Mouse (Mus musculus) telencephalon, adult 2 months (tissue): ENCODE results near the gene Srsf1.
A peak's percentile ranks its signal among the peaks of the same experiment; 100 is the strongest.
"Not testable (repeated sequence)": the region's sequence is repeated elsewhere in the genome, so short reads cannot be mapped to it uniquely, and the experiment has no call there.

Experiments
- DNase-seq: peaks from one replicate; pipeline ENCODE4 v3.0.0-alpha.2; 2011; ENCODE audit warnings: low read depth, low spot score

The Srsf1 gene

GRCm38 (mm10) chr11:88039066-88039465 is 8.1 kb upstream of the Srsf1 start:
- no peak for DNase-seq

DNA sequence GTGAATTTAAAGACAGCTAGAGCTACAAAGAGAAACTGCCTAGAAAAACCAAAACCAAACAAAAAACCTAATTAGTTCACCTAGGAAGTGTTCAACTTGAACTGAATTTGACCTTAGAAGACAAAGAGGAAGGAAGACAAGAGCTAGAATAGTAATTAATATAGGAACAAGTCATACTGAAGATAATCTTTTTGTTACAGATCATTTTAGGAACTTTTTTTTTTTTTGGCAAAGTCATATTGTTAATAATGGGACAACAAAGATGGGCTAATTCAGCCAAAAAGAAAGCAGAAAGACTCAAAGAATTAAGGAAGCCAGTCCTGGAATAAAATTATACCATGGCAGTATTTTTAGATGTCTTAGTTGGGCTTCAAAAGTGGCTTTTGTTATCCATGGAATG is 2.9 kb upstream of the Srsf1 start:
- DNase-seq, result no peak

DNA sequence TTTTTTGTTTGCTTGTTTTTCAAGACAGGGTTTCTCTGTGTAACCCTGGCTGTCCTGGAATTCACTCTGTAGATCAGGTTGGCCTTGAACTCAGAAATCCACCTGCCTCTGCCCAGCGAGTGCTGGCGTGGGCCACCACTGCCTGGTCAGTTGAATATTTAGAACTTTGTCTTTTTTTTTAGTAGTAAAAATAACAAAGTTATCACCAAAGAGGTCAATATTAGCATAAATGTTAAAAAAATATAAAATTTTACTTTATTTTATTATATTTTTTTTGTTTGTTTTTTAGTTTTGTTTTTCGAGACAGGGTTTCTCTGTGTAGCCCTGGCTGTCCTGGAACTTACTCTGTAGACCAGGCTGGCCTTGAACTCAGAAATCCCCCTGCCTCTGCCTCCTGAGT is 2.0 kb upstream of the Srsf1 start:
- DNase-seq, result not testable (repeated sequence)

- no peak for DNase-seq
These were observed 1.3 kb upstream of the Srsf1 start for GRCm38 (mm10) chr11:88045878-88046277.

DNA sequence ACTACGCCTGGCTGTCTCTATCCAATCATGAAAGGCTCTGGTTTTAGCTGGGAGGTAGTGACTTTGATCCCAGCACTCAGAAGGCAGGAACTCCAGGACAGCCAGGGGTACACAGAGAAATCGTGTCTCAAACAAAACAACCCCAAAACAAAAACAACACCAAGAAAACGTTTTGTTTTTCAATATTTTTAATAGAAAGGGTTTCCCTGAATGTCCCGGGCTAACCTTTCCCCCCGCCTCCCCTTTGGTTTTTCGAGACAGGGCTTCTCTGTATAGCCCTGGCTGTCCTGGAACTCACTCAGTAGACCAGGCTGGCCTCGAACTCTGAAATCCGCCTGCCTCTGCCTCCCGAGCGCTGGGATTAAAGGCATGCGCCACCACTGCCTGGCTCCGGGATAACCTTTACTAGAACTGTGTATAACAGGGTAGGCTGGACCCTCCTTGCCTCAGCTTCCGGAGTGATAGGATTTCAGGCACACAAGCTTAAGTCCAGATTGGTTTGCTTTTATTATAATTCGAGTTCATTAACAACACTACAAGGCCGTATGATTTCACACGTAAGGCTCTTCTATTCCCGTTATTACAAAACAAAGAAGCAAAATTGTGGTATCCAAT is 743 bp upstream of the Srsf1 start:
- no peak for DNase-seq

DNA sequence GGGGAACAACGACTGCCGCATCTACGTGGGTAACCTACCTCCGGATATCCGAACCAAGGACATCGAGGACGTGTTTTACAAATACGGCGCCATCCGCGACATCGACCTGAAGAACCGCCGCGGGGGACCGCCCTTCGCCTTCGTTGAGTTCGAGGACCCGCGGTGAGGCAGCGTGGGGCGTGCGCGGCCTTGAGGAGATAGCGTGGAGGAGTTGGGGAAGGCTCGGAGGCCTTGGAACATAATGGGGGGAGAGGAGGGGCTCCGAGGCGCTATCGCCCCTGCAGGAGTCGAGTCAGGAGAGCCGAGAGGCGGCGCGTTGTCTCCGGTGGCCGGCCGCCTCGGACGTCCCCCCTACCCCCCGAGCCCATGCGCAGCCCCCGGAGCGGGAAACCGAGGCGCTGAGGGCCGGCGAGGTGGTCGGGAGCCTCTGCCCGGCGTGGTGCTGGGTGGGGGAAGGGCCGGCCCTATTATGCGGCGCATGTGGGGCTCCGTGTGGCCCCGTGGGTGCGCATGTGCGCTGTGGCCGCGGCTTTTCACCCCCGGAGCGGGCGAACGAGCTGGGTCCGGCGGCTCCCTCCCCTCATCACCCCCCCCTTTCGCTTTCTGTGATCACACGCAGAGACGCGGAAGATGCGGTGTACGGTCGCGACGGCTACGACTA is 828 bp downstream of the Srsf1 start:
- DNase-seq, result peak; percentile 26

- DNase-seq, result no peak
These were observed 1.9 kb downstream of the Srsf1 start for GRCm38 (mm10) chr11:88048961-88049670.

- DNase-seq, result no peak
These were observed 2.6 kb downstream of the Srsf1 start for GRCm38 (mm10) chr11:88049732-88050131.

GRCm38 (mm10) chr11:88052638-88053037 is 5.5 kb downstream of the Srsf1 start:
- DNase-seq, result no peak

DNA sequence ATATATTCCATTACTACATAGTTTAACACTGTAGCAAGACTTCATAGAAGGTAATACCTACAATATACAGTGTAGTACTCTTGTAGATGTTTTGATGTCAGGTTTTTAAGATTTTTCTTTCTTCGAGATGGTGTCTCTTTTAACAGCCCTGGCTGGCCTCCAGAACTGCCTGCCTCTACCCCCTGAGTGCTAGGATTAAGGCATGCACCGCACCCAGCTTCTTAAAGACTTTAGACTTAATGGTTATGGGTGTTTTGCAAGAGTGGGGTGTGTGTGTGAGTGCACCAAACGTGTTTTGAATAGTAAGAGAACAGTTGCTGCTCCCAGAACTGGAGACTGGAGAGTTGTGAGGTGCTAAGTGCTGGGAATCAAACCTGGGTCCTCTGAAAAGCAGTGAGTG is 6.6 kb downstream of the Srsf1 start:
- no peak for DNase-seq

DNA sequence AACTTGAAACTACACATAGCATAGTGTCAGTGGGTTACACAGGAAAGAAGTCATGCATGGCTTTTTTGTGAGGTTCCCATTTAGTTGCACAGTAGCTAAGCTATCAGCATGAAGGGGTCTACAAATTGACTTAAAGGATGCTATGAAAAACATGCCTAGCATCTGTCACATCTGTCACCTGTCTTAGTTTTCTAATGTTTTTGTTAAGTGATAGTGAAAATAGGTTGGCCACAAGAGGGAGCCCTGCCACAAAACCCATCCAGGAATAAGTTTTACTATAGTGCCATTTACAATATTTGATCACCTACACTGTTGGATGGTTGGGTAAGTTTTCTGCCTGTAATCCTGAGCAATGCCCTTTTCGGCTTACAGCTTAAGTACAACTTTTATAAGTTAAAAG is 7.4 kb downstream of the Srsf1 start:
- DNase-seq, result no peak

DNA sequence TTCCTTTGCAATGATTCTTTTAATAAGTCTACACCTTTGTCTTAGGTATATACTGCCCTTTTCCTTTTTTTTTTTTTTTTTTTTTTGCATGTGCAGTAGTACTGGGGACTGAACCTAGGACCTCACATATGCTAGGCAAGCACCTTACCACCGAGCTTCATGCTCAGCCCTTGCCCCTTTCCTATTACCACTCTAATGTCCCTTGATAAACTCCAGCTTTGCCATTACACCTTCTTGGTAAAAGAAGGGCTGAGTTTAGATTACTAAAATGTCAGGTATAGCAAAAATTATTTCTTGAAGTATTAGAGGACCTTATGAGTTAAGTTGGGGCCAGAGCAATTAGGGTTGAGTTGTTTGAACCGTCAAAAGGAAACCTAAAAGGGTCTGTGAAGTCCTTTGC is 8.6 kb downstream of the Srsf1 start:
- DNase-seq, result no peak

GRCm38 (mm10) chr11:88057788-88058187 is 10.6 kb downstream of the Srsf1 start:
- DNase-seq, result no peak

GRCm38 (mm10) chr11:88059141-88059540 is 12.0 kb downstream of the Srsf1 start:
- DNase-seq, result no peak

DNA sequence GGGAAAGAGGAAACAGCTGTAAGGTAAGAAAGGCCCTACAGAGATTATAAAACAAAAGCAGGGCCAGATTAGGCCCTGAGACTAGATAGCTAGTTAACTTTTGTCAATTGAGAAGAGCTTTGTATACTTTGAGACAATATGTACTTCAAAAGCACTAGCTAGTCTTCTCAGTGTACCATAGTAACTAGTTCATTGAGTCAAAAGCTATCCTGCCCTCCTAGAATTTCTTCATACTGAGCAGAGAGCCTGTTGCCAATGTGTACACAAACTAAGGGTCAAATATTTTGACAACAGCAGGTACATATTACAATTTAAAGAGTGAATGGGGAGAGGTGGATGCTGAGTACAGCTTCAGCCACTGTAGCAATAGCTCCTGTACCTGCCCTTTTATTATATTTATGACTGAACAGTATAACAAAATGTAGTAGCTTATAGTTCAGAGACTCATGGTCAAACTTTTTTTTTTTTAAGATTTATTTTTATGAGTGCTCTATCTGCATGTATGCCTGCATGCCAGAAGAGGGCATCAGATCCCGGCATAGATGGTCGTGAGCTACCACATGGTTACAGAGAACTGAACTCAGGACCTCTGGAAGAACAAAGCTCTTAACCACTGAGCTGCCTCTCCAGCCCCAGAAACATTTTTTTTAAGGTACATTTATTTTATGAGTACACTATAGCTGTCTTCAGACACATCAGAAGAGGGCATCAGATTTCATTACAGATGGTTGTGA is 14.9 kb downstream of the Srsf1 start:
- no peak for DNase-seq

GRCm38 (mm10) chr11:88065732-88066131 is 18.6 kb downstream of the Srsf1 start:
- no peak for DNase-seq

- DNase-seq, result no peak
These were observed 20.0 kb downstream of the Srsf1 start for GRCm38 (mm10) chr11:88067191-88067585.

GRCm38 (mm10) chr11:88067586-88068410 is 20.6 kb downstream of the Srsf1 start, which contains the start of gene Vezf1:
Vezf1 (plus strand) TSS chr11:88068279.
- DNase-seq, result no peak

- DNase-seq, result no peak
These were observed 21.5 kb downstream of the Srsf1 start for GRCm38 (mm10) chr11:88068411-88069245.

DNA sequence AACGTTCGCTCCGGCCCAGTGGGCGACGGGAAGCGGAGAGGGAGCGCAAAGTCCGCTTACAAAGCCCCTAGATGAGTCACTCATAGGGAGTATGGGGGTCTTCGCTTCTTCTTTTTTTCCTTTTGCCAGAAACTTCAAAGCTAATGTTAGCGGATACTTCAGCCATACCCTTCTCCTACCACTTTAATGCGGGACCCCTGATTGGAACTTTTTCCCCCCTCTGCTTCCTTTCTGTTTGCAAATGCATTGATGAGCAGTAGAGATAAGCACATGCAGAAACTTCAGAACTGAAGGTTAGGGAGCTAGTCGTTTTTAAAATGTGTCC is 22.0 kb downstream of the Srsf1 start:
- no peak for DNase-seq

DNA sequence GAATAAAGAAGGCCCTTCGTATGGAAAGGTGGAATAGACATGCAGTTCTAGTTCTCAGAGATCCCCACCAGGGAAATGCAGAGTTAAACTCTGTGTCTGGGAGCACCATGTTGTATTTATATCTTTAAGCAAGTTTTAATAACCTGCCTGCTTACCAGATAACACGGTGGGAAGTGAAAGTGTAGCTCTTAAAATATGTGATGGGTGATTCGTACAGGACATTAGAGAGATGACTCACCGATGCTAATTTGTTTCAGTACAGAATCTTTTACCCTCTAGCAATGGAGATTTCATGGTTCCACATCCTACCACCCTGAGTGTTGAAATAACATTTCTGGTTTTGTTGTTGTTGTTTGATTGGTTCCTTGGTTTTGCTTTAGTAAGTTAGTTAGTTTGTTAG is 23.2 kb downstream of the Srsf1 start:
- DNase-seq, result no peak
